Mouse (Mus musculus): Measurements from ENCODE around the gene Zfp27.

The Zfp27 gene

GRCm38 (mm10) chr7:29905966-29906681, at the start of gene Zfp27:
Gene Zfp27 (minus strand): TSS chr7:29906572.
- peak; percentile 63 for DNase-seq (ENCODE audit: low read depth, low spot score)

GRCm38 (mm10) chr7:29954731-29955130, 48.4 kb upstream of the Zfp27 start:
- DNase-seq (ENCODE audit: low read depth, low spot score), result peak; percentile 7

- DNase-seq (ENCODE audit: low read depth, low spot score), result peak; percentile 73
These were observed 47.4 kb upstream of the Zfp27 start, which contains the start of gene Zfp74 for GRCm38 (mm10) chr7:29953513-29954401. Gene Zfp74 (minus strand): TSS chr7:29954089.

GRCm38 (mm10) chr7:29953086-29953485, 46.7 kb upstream of the Zfp27 start:
- no peak for DNase-seq (ENCODE audit: low read depth, low spot score)

- no peak for DNase-seq (ENCODE audit: low read depth, low spot score)
These were observed 37.8 kb upstream of the Zfp27 start for GRCm38 (mm10) chr7:29944201-29944600.

GRCm38 (mm10) chr7:29943720-29944119, 37.3 kb upstream of the Zfp27 start:
- no peak for DNase-seq (ENCODE audit: low read depth, low spot score)

- no peak for DNase-seq (ENCODE audit: low read depth, low spot score)
These were observed 36.4 kb upstream of the Zfp27 start for GRCm38 (mm10) chr7:29942740-29943139.

- DNase-seq (ENCODE audit: low read depth, low spot score), result no peak
These were observed 34.7 kb upstream of the Zfp27 start for GRCm38 (mm10) chr7:29941027-29941426.

GRCm38 (mm10) chr7:29938856-29939255, 32.5 kb upstream of the Zfp27 start:
- DNase-seq (ENCODE audit: low read depth, low spot score), result no peak

GRCm38 (mm10) chr7:29922780-29923179, 16.4 kb upstream of the Zfp27 start:
- DNase-seq (ENCODE audit: low read depth, low spot score), result no peak

GRCm38 (mm10) chr7:29921439-29922093, 15.2 kb upstream of the Zfp27 start:
- DNase-seq (ENCODE audit: low read depth, low spot score), result no peak

GRCm38 (mm10) chr7:29918062-29918453, 11.7 kb upstream of the Zfp27 start:
- DNase-seq (ENCODE audit: low read depth, low spot score), result no peak

GRCm38 (mm10) chr7:29917371-29918061, 11.1 kb upstream of the Zfp27 start:
- DNase-seq (ENCODE audit: low read depth, low spot score), result no peak

GRCm38 (mm10) chr7:29912172-29912571, 5.8 kb upstream of the Zfp27 start:
- DNase-seq (ENCODE audit: low read depth, low spot score), result no peak

GRCm38 (mm10) chr7:29910252-29910651, 3.9 kb upstream of the Zfp27 start:
- DNase-seq (ENCODE audit: low read depth, low spot score), result no peak

- DNase-seq (ENCODE audit: low read depth, low spot score), result peak; percentile 76
These were observed 2.0 kb upstream of the Zfp27 start, which contains the start of gene Zfp383 for GRCm38 (mm10) chr7:29908130-29908950. Gene Zfp383 (plus strand): TSS chr7:29908223.

GRCm38 (mm10) chr7:29907206-29907605, 834 bp upstream of the Zfp27 start:
- DNase-seq (ENCODE audit: low read depth, low spot score), result no peak

GRCm38 (mm10) chr7:29906682-29907058, 298 bp upstream of the Zfp27 start:
- DNase-seq (ENCODE audit: low read depth, low spot score), result no peak

- no peak for DNase-seq (ENCODE audit: low read depth, low spot score)
These were observed 2.3 kb downstream of the Zfp27 start for GRCm38 (mm10) chr7:29904101-29904500.

GRCm38 (mm10) chr7:29898351-29898750, 8.0 kb downstream of the Zfp27 start:
- no peak for DNase-seq (ENCODE audit: low read depth, low spot score)

- DNase-seq (ENCODE audit: low read depth, low spot score), result no peak
These were observed 13.6 kb downstream of the Zfp27 start for GRCm38 (mm10) chr7:29892756-29893155.

Data from embryo, embryonic 11.5 days (tissue).